In the genomic region with DNA sequence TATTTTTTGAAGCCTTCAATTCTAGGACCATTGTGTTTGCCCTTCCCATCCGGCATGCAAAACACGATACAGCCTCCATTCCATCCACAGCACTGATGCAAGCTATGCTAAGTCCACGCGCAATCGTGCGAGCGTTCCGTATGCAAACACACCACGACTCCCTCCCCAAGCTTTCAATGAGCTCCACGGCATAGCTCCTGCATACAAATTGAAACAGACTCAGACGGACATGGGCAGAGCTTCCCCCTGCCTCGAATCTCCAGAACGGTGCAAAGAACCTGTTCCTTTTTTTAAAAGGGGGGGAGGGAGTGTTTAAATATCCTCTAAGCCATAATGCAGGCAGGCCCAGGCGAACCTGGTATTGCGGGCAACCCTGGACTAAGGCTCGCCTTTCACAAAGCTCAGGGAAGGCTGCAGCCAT, we compare ENCODE assay signal across 8 mouse cellular contexts.
DNase-seq lines count a peak whose midpoint lies in the region; ATAC-seq lines count a peak whose summit lies in the region.

No protein-coding gene starts in this region.

- H3K36me3 ChIP-seq in heart, embryonic 12.5 days, result no peaks in the 10 kb centered on the region
- H3K36me3 ChIP-seq in neural tube, embryonic 15.5 days, result no peaks in the 10 kb centered on the region

- H3K4me3 ChIP-seq in heart, embryonic 12.5 days, result peak overlapping the region; percentile 64
- H3K4me3 ChIP-seq in neural tube, embryonic 15.5 days (replicated peaks), result peak overlapping the region; percentile 85

- intact Hi-C loops in left cerebral cortex, postnatal 25 days (cut with DNase I), result no loop called here

- H3K27me3 ChIP-seq in heart, embryonic 12.5 days (replicated peaks), result 0 out of 2 replicates have a peak, but pooled peaks cover 6% of the 10 kb centered on the region
- no peaks in the 10 kb centered on the region for H3K27me3 ChIP-seq in neural tube, embryonic 15.5 days (replicated peaks)

- no peak for ATAC-seq in heart, embryonic 12.5 days (ENCODE audit: insufficient number of reproducible peaks, low FRiP score)
- no peak for ATAC-seq in neural tube, embryonic 15.5 days (ENCODE audit: low FRiP score)

- H3K27ac ChIP-seq in heart, embryonic 12.5 days (ENCODE audit: poor library complexity, severe bottlenecking), result no peak overlapping the region
- H3K27ac ChIP-seq in neural tube, embryonic 15.5 days (replicated peaks), result peak overlapping the region; percentile 98

- H3K4me1 ChIP-seq in heart, embryonic 12.5 days (replicated peaks), result peaks cover 15% of the 10 kb centered on the region; the same call in 1 of the 2 replicates
- peaks cover 50% of the 10 kb centered on the region for H3K4me1 ChIP-seq in neural tube, embryonic 15.5 days

- no peaks in the 10 kb centered on the region for H3K9me3 ChIP-seq in heart, embryonic 12.5 days (replicated peaks)
- H3K9me3 ChIP-seq in neural tube, embryonic 15.5 days (replicated peaks), result no peaks in the 10 kb centered on the region

- peak overlapping the region; percentile 84 for H3K4me2 ChIP-seq in heart, embryonic 12.5 days
- peak overlapping the region; percentile 83 for H3K4me2 ChIP-seq in neural tube, embryonic 15.5 days

- DNase-seq in heart, adult 8-10 months (ENCODE audit: low spot score), result no peak
- DNase-seq in cerebellum, adult 18-20 months, result peak; percentile 46 to 51
- peak; percentile 21 for DNase-seq in forelimb bud, embryonic 11.5 days (ENCODE audit: low read depth, low spot score)
- peak; percentile 47 to 62 for DNase-seq in left cerebral cortex, postnatal 25 days (ENCODE audit: low spot score in 2 of 2)
- DNase-seq in adrenal gland, postnatal 4 days (ENCODE audit: low spot score in 2 of 2), result no peak
- DNase-seq in adrenal gland, adult (ENCODE audit: inconsistent age in 2 of 2, low spot score in 1 of 2), result no peak

- WGBS in heart, embryonic 12.5 days, result 2% methylated on average over 16 of the region's 16 CpGs
- 2% methylated on average over 16 of the region's 16 CpGs for WGBS in neural tube, embryonic 15.5 days

- H3K9ac ChIP-seq in heart, embryonic 12.5 days, result peak overlapping the region; percentile 92
- peak overlapping the region; percentile 90 for H3K9ac ChIP-seq in neural tube, embryonic 15.5 days (replicated peaks)

Comparison
In these comparisons a context has a peak if more than half of its experiments do, and no peak if none do; other contexts are left out.
1. DNase-seq: peak in cerebellum, adult 18-20 months (2 of 2), forelimb bud, embryonic 11.5 days (single experiment) and left cerebral cortex, postnatal 25 days (2 of 2); none in heart, adult 8-10 months (single experiment), adrenal gland, postnatal 4 days (0 of 2) and adrenal gland, adult (0 of 2).